Mouse (Mus musculus) liver, embryonic 11.5 days (tissue): Measurements from ENCODE around the gene Gm26661. TPM values are rescaled to one million over a fixed set of nuclear protein-coding genes. Genes with fewer than 3 reads are reported as not detected.

Source experiments
- ATAC-seq: fragments of 200-750 bp; cut with Nextera tagmentation; replicated peaks from 2 replicates; pipeline ENCODE4 v1.8.0; 2017; ENCODE audit warnings: moderate number of reproducible peaks, mild to moderate bottlenecking, moderate TSS enrichment, moderate library complexity; ENCODE audit not compliant: low FRiP score
- DNase-seq: peaks from one replicate; pipeline ENCODE4 v3.0.0-alpha.2; 2017; ENCODE audit warnings: low spot score
- H3K27ac ChIP-seq: fragments of 300-500 bp; sonication (generic); 2 replicates; pipeline ENCODE4 v1.5.1; 2014; ENCODE audit warnings: mild to moderate bottlenecking, low read depth, low read length, control low read depth
- H3K27me3 ChIP-seq: fragments of 300-500 bp; sonication (generic); replicated peaks from 2 replicates; pipeline ENCODE4 v1.6.1; 2014; ENCODE audit warnings: low read length, mixed read lengths; ENCODE audit not compliant: control insufficient read depth, insufficient read depth
- H3K36me3 ChIP-seq: fragments of 300-500 bp; sonication (generic); 2 replicates; pipeline ENCODE4 v1.6.1; 2014; ENCODE audit warnings: mild to moderate bottlenecking, low read length, moderate library complexity, mixed read lengths; ENCODE audit not compliant: control insufficient read depth, insufficient read depth
- H3K4me1 ChIP-seq: fragments of 300-500 bp; sonication (generic); replicated peaks from 2 replicates; pipeline ENCODE4 v1.6.1; 2014; ENCODE audit warnings: low read length, mixed read lengths; ENCODE audit not compliant: control insufficient read depth, insufficient read depth
- H3K4me2 ChIP-seq: fragments of 300-500 bp; sonication (generic); 2 replicates; pipeline ENCODE4 v1.6.1; 2014; ENCODE audit warnings: mild to moderate bottlenecking, control low read depth, moderate library complexity
- H3K4me3 ChIP-seq: fragments of 300-500 bp; sonication (generic); 2 replicates; pipeline ENCODE4 v1.5.1; 2014; ENCODE audit warnings: low read depth, low read length, control low read depth
- H3K9ac ChIP-seq: fragments of 300-500 bp; sonication (generic); 2 replicates; pipeline ENCODE4 v1.6.1; 2014; ENCODE audit warnings: low read depth, low read length, control low read depth
- H3K9me3 ChIP-seq: fragments of 300-500 bp; sonication (generic); 2 replicates; pipeline ENCODE4 v1.6.1; 2016; ENCODE audit warnings: low read length, inconsistent platforms, mixed read lengths; ENCODE audit not compliant: control insufficient read depth
- WGBS: fragments of 180-500 bp; shearing (Covaris S2); extraction: QIAGEN DNeasy Blood & Tissue Kit; methylation state at CpG from one replicate; pipeline ENCODE4 v1.1.7; 2014; 5-methylcytosine and 5-hydroxymethylcytosine counted together
- polyA plus RNA-seq: library from polyadenylated mRNA; unstranded; fragments of >200 nt; fragmentation: Nextera tagmentation; extraction: Ambion mirVana; gene quantifications from 2 replicates; pipeline ENCODE4 v1.2.1, GENCODE M21; 2014

The Gm26661 gene
- polyA plus RNA-seq, result not detected in 2 replicates

GRCm38 (mm10) chr14:7791532-7792159, at the start of gene Gm26661:
Gene Gm26661 (plus strand): TSS chr14:7791587.
- Histone ChIP-seq H3K27me3 (peaks cover 4% of the 10 kb centered on the region), H3K9ac (no peak within 1 kb of the TSS), H3K4me1 (peaks cover 5% of the 10 kb centered on the region; the same call in 1 of the 2 replicates), H3K36me3 (no peaks in the 10 kb centered on the region), H3K4me3 (peak within 1 kb of the TSS; percentile 40), H3K9me3 (no peaks in the 10 kb centered on the region), H3K4me2 (peak within 1 kb of the TSS; percentile 85), H3K27ac (no peak within 1 kb of the TSS)
- DNase-seq (peak; percentile 59), ATAC-seq (peak; percentile 63)
- WGBS, result 4% methylated on average over 30 of the region's 30 CpGs

GRCm38 (mm10) chr14:7748944-7749763, 42.2 kb upstream of the Gm26661 start:
- no peak overlapping the region for H3K9ac ChIP-seq
- peak; percentile 48 for DNase-seq
- no peak overlapping the region for H3K27ac ChIP-seq
- H3K4me1 ChIP-seq, result no peaks in the 10 kb centered on the region
- WGBS, result 40% methylated on average over 11 of the region's 11 CpGs
- peak overlapping the region; percentile 32 for H3K4me2 ChIP-seq
- ATAC-seq, result peak; percentile 68
- H3K27me3 ChIP-seq, result no peaks in the 10 kb centered on the region
- no peak overlapping the region for H3K4me3 ChIP-seq
- H3K9me3 ChIP-seq, result no peaks in the 10 kb centered on the region
- no peaks in the 10 kb centered on the region for H3K36me3 ChIP-seq

DNA sequence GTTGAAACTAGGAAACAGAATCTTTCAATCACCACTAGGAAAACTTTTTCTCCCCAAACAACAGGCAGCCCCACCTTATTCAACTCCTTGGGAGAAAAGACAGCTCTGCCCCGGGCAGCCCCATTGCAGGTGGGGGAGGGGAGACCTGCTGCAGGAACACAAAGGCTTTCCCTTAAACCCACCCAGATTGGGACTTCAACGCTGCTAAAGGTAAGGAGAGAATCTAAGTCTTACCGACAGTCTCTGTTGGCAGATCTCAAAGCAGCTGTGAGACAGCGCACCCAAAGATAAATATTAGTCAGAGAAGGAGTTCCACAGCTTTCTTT, 41.7 kb upstream of the Gm26661 start:
- DNase-seq, result peak; percentile 49
- 18% methylated on average over 4 of the region's 4 CpGs for WGBS

GRCm38 (mm10) chr14:7765569-7766314, 25.6 kb upstream of the Gm26661 start:
- Histone ChIP-seq H3K9me3 (no peaks in the 10 kb centered on the region), H3K27ac (no peak overlapping the region), H3K36me3 (no peaks in the 10 kb centered on the region), H3K27me3 (no peaks in the 10 kb centered on the region), H3K4me2 (no peak overlapping the region), H3K4me1 (no peaks in the 10 kb centered on the region), H3K9ac (no peak overlapping the region), H3K4me3 (no peak overlapping the region)
- DNase-seq, result peak; percentile 76
- peak; percentile 89 for ATAC-seq
- 11% methylated on average over 9 of the region's 9 CpGs for WGBS

More for the DNA sequence above, 41.7 kb upstream of the Gm26661 start:
- Histone ChIP-seq H3K36me3 (no peaks in the 10 kb centered on the region), H3K9ac (no peak overlapping the region; the same call in 1 of the 2 replicates), H3K4me2 (peak overlapping the region; percentile 32), H3K9me3 (no peaks in the 10 kb centered on the region), H3K27ac (no peak overlapping the region), H3K4me1 (no peaks in the 10 kb centered on the region), H3K27me3 (no peaks in the 10 kb centered on the region), H3K4me3 (no peak overlapping the region)
- ATAC-seq, result peak; percentile 45; the same call in 1 of the 2 replicates

DNA sequence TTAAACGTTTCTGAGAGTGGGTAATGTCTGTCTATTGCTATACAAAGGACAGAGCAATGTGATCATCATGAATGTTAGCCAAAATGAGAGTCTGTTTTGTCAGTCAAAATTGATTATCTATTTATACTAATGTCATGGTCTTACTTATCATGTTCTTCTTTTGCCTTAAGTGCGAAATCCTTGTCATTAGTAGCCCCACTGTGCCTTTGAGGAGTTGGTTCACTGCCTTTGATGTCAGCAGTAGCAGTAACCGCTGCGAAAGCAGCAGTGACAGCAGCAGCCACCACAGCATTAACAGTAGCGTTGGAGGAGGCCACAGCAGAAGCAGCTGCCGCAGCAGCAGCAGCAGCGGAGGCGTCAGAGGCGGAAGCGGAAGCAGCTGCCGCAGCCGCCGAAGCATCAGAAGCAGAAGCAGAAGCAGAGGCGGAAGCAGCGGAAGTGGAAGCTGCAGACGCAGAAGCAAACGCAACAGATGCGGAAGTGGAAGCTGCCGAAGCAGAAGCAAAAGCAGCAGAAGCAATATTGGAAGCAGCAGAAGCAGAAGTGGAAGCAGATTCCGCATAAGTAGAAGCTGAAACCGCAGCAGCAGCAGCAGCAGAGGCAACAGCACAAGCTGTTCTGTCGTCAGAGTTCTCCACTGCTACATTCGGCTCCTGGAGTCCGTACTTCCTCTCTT, 17.5 kb upstream of the Gm26661 start:
- Histone ChIP-seq H3K4me3 (peak overlapping the region; percentile 59), H3K4me1 (no peaks in the 10 kb centered on the region), H3K36me3 (no peaks in the 10 kb centered on the region), H3K9ac (peak overlapping the region; percentile 70), H3K4me2 (peak overlapping the region; percentile 66), H3K9me3 (no peaks in the 10 kb centered on the region), H3K27ac (peak overlapping the region; percentile 42; the same call in 1 of the 2 replicates), H3K27me3 (no peaks in the 10 kb centered on the region)
- ATAC-seq, result peak; percentile 83
- peak; percentile 66 for DNase-seq
- 20% methylated on average over 24 of the region's 24 CpGs for WGBS

DNA sequence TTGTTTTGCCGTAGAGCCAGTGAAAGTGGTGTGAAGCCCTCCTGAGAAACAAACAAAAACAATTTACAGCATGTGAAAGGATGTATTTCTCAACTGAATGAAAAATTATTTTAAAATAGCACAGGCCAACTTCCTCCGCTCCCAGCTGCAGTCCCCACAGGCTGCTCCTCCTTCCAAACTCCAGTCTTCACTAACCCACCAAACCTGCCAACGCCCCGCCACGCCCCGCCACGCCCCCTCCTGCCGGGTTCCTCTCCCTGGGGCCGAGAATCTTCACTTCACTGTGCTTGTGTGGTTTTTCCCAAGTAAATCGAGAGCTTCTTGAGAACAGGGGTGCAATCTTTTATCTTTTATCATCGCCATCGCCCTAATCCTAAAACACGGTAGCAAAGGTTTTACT, 5.3 kb upstream of the Gm26661 start:
- H3K9me3 ChIP-seq, result no peaks in the 10 kb centered on the region
- no peaks in the 10 kb centered on the region for H3K36me3 ChIP-seq
- no peak overlapping the region for H3K9ac ChIP-seq
- no peak overlapping the region for H3K4me2 ChIP-seq
- H3K4me1 ChIP-seq, result peaks cover under 1% of the 10 kb centered on the region; the same call in 1 of the 2 replicates
- 26% methylated on average over 13 of the region's 13 CpGs for WGBS
- H3K27me3 ChIP-seq, result no peaks in the 10 kb centered on the region; the same call in 1 of the 2 replicates
- ATAC-seq (no peak; the same call in 1 of the 2 replicates), DNase-seq (peak; percentile 59)
- H3K4me3 ChIP-seq, result no peak overlapping the region
- no peak overlapping the region for H3K27ac ChIP-seq

GRCm38 (mm10) chr14:7789266-7790030, 1.9 kb upstream of the Gm26661 start:
- Histone ChIP-seq H3K9ac (no peak overlapping the region), H3K36me3 (no peaks in the 10 kb centered on the region), H3K4me1 (peaks cover 5% of the 10 kb centered on the region; the same call in 1 of the 2 replicates), H3K4me2 (no peak overlapping the region), H3K27me3 (peaks cover 4% of the 10 kb centered on the region), H3K9me3 (no peaks in the 10 kb centered on the region), H3K27ac (no peak overlapping the region), H3K4me3 (no peak overlapping the region)
- WGBS, result 82% methylated on average over 7 of the region's 7 CpGs
- ATAC-seq (no peak), DNase-seq (no peak)
